Mouse (Mus musculus): ENCODE measurements around the gene Ncf2.
"Not testable (repeated sequence)": the region's sequence is repeated elsewhere in the genome, so short reads cannot be mapped to it uniquely, and the experiment has no call there.

Ncf2 gene

DNA sequence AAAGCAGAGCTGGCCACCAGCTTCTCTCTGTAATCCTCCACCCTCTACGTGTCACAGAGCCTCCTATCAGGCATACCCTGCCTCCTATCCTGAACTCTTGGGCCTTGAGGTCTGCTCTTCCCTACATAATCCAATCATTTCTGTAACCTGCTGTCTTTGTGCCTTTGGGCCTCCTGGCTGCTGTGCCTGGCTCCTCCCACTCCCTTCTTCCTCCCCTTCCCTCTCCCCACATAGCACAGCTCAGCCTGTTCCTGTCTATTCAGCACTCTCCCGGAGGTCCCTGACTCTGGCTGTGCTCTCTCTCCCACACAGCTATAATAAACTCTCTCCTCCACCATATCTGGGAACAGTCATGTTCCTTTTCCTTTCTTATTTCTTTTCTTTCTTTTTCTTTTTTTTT is at the start of gene Ncf2:
Ncf2 (plus strand) TSS at position 298 of the 400 bp plus-strand sequence.
- DNase-seq (ENCODE audit: inconsistent ontology term): peak; percentile 32

DNA sequence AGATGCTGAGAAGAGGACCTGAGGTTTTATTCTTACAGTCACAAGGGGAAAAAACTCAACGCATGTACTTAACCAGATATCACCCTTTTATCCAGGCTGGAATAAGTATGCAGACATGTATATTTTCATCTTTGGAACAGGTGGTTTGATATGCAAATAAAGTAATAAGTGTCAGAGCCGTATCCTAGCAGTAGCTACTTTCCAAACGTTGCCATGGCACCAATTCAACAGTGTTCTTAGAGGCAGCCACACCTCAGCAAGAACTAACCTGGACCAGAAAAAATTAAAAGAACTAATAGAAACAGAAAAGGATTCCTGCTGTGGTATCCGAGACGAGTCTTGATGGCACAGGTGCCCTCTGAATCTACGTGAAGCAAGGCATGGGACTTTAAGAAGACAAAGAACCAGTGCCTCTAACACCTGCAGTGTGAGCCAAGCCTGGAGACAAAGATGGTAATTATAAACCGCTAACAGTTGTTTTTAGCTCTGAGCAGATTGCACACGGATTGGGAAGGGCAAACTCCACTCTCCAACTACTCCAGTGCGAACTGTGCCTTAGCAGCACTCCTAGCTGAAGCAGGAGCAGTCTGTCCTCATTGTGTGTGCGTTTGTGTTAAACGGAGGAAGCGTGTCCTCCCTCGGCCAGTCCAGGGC is 49.6 kb upstream of the Ncf2 start, which contains the start of gene Apobec4:
Apobec4 (plus strand) TSS at position 240 of the 654 bp plus-strand sequence.
- no peak for DNase-seq (ENCODE audit: inconsistent ontology term)

DNA sequence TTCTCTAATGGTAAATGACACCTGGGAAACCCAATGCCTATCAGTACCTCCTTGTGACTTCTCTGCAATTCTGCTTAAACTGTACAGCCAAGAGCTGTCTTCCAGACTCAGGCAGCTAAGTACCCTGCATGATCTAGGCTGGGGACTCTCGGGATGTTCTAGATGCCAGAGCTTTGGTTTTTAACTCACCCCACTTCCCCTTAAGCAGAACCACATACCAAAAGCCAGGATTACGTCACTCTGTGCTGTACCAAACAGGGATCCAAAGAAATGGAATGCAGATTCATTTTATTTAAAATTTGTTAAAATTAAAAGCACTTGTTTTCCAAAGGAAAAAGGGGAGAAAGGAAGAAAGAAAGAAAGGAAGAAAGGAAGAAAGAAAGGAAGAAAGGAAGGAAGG is 38.2 kb upstream of the Ncf2 start:
- DNase-seq (ENCODE audit: inconsistent ontology term): no peak

DNA sequence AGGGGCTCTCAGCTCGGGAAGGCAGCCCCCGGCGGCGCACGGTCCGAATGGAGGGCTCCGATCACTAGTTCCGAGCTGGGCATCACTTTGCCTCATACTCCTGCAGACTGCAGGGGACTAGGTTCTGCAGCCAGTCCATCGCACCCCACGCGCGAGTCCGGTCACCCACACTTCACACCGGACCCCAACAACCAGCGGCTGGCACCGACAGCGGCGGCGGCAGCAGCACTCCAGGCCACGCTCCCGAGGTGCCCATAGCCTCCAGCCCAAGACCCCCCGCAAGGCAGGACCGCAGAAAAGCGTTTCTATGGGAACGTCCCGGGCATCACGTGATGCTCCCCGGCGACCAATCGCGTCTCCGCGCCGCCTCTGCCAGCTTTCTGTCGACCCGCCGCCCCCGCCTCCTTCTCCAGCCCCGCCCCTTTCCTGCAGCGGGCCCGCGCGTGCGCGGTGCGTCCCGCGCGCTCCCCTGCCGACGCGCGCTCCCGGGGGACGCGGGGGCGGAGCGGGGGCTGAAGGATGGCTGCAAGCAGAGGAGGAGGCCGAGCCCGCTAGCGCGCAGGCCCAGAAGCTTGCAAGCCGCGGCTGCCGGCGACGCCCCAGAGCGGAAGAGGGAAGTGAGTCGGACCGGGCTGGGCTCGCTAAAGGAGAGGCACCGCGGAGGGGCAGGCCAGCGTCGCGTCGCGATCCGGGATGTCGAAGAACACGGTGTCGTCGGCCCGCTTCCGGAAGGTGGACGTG is 33.8 kb upstream of the Ncf2 start, which contains the start of the genes Rgl1 and Arpc5:
Rgl1 (minus strand) TSS at position 320 of the 741 bp plus-strand sequence.
Arpc5 (plus strand) TSS at position 511 of the 741 bp plus-strand sequence.
- DNase-seq (ENCODE audit: inconsistent ontology term): peak; percentile 99

DNA sequence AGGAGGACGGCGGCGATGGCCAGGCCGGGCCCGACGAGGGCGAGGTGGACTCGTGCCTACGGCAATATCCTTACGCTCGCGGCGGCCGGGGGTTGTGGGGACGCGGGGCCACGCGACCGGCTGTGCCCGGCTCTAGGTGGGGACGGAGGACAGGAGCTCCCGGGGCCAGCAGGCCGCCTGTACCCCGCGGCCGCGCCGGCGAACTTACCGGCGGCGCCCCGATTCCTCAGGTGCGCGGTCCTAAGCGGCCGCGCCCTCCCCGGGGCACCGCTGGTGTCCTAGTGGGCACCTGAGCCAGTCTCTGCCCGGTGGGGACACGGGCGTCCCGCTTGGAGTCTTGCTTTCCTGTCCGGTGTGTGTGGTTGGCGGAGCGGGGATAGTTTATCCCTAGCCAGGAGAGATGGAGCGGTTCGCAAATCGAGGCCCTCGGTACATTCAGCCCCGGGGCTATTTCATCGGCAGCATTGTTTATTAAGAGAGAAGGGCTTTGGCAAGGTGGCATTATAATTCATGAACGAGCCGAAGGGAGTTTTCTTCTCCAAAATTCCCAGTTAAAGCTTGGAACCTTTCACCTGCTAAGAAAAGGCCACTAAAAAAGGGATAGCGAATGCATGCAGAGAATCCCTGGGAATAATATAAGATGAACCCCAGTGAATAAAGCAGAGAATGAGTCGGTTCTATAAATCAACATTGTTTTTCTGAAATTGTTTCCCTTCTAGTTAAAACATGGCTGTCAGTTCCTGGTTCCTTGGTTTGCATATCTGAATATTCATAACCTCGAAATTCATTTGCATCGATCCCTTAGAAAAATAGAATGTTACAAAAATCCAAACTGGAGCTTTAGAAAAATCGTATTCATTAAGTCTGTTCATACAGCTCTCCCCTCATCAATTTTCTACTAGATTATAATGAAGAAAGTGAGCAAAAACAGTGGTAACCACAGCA is 32.9 kb upstream of the Ncf2 start:
- peak; percentile 11 for DNase-seq (ENCODE audit: inconsistent ontology term)

DNA sequence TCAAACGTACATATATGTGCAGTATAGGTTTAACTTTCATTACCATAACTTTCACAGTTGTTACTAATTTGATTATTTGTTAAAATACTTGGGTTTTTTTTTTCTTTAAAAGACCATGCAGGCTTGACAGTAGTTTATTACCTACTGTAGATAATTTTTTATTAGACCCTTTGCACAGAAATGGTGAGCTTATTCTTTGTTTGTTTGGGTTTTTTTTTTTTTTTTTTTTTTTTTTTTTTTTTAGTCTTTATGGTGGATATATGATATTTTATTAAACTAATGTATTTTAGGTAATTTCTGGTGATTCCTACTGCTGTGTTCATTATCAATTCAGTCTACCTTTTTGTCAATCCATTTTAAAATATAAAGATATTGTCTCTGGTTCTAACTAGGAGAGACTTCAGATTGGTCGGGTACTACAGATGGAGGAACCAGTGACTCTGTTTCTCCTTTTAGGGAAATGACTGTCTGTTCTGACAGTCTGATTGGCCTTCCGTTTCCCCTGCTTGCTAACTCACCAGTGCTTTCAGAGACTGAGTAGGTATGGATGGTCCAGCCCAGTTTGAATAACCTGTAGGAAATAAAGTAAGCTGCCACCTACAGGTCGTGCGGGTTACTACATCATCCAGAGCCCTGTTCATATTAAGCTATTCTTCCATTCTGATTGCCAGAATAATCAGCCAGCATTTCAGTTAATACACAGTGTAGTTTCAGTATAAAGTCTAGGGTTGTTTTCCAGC is 32.1 kb upstream of the Ncf2 start:
- DNase-seq (ENCODE audit: inconsistent ontology term): peak; percentile 74

DNA sequence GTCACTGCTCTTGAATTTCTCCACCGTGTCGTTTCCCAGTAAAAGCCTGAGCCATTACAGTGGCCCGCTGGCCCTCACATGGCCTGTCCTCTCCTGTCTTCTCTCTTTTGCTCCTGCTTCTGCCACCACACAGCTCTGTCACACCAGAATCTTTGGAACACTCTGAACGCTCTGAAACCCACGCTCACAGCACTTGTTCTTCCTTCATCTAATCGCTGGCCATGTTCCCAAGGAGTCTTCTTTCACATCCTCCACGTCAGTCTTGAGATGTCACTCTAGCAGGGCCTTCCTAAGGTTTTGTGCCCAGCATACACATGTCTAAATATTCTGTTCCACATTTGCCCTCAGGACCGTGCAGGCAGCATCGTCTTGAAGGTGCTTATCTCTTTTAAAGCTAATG is 29.0 kb upstream of the Ncf2 start:
- no peak for DNase-seq (ENCODE audit: inconsistent ontology term)

DNA sequence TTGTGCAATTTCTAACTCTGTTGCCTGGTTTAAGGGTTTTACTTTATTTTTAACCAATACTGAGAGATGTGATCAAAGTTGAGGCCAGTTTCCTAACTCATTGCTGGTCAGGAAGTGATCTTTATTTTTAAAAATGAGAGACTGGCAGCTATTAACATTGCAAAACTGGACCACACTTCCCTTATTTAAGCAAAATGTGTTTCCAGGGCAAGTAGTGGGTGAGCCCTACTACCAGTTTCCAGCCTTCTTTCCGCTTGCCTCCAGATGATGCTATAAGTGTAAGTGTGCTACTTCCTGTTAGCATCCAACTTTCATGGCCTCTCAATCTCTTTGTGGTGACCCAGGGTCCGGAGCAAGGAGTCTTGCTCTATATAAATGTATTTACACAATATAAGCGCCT is 25.4 kb upstream of the Ncf2 start:
- not testable (repeated sequence) for DNase-seq (ENCODE audit: inconsistent ontology term)

DNA sequence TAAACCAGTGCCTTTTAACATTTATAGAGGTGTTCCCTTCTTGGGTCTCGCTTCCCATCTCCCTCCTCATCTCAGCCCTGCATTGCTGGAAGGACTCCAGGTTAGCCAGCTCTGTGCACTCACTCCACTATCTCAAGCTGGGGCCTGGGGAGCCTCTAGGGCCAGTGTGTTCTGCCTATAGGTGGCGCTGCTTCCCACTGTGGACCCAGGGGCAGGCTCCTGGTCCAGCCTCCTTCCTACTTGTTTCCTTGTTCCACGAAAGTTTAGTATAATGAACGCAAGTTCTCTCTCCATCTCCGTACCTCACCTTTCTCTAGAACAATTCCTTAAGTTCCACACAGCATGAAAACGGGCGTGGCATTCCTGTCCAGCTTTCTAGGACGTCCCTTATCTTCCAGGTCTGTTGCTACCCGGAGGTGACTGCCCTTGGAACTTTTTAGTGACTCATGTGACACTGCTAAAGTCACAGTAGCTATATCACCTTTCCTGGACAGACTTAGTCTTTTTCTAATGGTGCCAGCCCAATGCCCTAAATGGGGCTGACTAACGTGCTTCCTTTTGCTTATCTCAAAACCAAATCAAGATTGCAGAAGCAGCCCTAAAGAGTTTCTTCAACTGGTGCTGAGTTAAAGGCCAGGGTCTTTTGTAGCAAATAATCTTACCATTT is 20.8 kb upstream of the Ncf2 start:
- DNase-seq (ENCODE audit: inconsistent ontology term): peak; percentile 63

DNA sequence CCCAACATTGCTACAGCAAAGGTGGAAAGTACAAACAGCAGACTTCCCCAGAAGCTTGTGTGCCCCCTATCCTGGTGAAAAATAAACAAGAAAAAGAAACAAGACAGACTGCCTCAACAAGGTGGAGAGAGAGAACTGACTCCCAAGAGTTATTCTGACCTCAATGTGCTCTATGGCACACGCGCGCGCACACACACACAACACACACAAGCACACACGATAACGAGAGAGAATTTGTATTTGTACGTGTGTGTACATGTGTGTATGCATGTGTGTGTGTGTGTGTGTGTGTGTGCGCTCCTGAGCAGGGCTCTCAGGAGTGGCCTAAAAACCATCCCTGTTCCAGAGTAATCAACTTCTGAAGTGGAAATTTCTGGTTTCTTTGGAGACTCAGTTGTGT is 15.4 kb upstream of the Ncf2 start:
- no peak for DNase-seq (ENCODE audit: inconsistent ontology term)

DNA sequence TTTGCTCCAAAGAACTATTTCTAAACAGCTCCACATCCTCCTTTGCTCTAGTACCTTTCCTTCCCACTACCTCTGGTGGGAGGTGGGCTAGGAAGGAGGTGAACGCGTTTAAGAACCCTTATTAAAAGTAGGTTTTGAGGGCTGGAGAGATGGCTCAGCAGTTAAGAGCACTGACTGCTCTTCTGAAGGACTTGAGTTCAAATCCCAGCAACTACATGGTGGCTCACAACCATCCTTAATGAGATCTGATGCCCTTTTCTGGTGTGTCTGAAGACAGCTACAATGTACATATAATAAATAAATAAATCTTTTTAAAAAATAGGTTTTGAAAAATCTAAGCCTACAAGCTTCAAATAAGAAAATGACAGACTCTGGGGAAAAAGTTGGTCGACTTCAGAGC is 14.5 kb upstream of the Ncf2 start:
- not testable (repeated sequence) for DNase-seq (ENCODE audit: inconsistent ontology term)

DNA sequence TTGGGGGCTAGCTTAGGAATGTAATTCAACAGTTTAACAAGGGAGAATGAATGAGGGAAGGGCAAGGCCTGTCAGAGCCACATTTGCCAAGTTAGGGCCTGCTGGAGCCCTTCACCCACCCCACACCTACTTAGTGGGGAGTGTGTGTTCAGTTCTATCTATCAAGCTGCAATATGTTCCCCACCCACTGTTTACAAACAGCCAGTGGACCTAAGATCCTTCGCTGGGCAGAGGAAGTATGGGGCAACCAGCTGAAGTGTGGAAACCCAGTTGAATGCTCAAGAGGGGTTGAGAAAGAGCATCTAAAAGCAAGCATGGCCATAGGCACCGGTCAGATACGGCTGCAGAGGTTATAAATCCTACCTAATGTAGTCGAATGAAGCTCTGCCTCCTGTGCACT is 13.0 kb upstream of the Ncf2 start:
- DNase-seq (ENCODE audit: inconsistent ontology term): no peak

DNA sequence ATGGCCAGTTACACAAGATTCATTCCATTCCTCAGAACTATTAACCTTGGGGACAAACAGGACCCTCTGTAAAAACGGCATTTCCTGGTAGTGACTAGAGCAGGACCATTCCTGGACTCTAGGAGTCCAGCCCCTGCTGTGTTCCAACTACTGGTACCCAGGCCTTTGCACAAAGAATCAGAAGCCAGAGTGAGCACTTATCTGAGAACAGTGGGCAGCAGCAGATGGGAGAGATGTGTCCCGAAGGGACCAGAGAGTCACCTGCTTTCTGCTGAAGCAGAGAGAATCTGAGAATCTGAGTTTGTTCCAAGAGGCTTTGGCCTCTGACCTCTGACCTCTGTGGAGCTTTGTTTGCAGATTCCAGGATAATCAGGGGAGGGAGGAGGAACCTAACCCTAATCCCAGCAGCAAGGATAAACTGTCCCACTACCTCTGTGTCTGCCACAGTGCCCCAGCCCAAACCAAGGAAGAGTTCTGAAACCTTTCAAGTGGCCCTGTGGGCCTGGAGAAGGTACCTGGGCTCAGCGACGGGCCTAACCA is 11.8 kb upstream of the Ncf2 start:
- peak; percentile 42 for DNase-seq (ENCODE audit: inconsistent ontology term)

DNA sequence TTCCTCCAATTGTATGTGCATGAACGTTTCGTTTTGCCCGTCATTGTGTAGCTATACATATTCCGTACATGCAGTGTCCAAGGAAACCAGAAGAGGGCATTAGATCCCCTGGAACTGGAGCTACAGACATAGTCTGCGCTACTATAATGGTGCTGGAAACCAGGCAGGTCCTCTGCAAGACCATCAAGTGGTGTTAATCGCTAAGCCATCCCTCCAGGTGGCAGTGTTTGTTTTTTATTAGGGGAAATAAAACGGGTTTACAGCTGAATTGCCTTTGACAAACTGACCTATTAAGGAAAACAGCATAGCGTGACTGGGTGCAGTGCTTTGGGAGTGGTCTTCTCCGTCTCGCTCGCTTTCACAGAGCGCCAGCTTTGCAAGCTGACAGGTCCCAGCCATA is 9.7 kb upstream of the Ncf2 start:
- peak; percentile 19 for DNase-seq (ENCODE audit: inconsistent ontology term)

DNA sequence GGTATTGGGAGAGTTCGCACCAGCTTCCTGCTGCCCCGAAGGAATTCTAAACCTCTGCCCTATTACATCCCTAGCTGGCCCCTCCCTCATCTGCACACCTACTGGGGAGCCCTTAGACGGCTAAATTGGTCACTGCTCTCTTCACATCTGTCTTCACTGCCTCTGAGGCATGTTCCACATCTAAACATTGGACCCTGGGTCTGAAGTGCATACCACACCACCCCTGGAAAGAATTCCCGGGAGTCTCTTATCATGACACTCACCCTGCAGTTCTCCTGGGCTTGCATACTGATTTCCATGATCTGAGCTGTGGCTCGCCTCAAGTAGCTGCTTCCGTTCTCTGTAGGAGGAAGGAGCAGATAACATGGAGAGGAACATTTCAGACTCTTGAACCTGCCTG is 9.2 kb upstream of the Ncf2 start:
- no peak for DNase-seq (ENCODE audit: inconsistent ontology term)

DNA sequence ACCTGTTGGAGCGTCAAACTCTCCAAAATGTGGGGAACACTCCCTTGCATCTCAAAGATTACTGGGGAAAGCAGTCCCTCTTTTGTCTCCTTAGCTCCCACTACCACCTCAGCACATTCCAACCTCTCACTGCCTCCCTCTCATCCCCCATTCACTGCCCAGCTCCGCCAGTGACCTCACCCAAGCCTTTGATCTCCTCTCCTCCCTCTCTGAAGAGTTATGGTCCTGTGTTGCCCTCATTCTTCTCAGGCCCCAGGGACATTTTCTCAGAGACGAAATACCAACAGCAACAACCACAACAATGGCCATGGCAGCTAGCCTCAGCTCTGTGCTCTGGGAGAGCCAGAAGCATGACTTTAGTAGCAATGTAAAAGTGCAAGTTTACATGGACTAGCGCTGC is 8.7 kb upstream of the Ncf2 start:
- peak; percentile 70 for DNase-seq (ENCODE audit: inconsistent ontology term)

DNA sequence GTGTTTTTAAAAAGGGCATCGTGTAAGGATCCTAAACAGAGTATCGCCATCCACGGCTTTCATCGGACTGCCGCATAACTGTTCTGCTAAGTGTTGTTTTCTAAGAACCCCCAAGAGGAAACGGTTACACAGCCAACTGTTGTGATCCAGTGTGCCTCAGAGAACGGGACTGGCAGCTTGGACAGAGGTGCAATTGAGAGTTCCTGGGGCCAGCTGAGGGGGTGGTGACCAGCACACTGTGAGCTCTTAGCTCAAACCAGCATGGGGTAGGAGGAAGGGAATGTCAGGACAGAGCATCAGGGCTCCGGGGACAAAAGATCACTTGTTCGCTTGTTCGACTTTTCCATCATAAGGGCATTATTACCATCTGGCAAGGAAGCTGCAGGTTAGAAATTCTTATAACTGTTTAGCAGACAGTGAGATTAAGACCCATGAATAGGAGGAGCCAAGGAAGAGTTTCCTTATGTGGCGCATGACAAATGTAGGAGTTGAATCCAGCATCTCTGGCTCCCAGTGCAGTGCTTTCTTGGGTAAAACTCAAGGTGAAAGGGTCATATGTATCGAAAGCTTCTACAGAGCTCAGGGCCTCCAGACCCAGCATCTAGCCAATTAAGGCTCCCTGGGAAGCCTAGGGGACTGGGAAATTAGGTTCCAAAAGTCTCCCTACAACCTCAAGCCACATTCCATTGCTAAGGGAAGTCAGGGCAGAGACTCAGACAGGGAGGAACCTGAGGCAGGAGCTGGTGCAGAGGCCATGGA is 7.1 kb upstream of the Ncf2 start:
- peak; percentile 84 for DNase-seq (ENCODE audit: inconsistent ontology term)

DNA sequence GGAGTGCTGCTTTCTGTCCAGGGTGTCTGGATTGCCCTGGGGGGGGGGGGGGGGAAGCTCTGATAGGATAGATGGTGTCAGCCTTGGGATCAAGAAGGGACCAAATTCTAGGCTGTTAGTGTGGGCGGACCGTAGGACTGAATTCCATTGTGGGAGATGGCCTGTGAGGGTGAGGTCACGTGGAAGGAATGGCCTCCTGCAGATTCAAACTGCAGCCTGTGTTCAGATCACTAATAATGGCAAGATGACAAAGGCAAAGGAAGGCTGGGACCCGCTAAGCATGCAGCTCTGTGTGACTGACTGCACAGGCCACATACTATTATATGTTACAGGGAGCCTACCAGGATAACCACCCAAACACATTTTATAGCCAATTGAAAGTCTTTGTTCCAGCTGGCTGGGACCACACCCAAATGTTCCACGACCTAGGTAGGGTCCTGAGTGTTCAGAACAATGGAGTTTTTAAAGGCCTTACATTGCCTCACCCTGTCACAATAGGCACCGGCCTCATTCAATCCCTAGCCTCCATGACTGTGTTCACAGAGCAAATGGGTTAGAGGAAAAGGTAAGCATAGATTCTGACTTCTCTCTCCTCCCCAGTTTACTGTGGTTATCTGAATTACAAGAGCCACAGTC is 6.4 kb upstream of the Ncf2 start:
- peak; percentile 72 for DNase-seq (ENCODE audit: inconsistent ontology term)

DNA sequence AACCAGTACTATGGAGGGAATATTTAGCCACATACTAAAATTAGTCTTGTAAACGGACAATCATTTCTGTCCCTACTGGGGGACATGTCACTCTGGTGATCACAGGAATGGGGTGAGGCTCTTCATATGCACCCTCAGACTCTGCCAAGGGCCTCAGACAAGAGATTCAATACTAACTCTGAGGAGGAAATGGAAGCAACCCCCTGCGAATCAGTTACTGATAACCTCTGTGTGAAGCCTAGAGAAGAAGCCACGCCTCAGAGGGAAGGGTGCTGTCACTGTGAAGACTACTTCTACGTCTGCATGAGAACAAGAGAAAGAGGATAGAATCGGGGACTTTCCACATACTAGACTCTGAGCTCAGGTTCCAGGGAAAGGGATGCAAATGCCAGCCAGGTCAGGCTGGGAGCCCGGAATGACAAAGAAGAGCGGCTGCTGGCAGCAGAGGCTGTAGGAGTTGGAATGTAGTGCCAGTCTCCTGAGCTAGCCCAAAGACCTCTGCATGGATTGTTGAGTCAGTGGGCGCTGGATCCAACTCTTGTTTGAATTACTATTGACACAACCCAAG is 4.2 kb upstream of the Ncf2 start:
- DNase-seq (ENCODE audit: inconsistent ontology term): no peak
